Mouse (Mus musculus) heart, embryonic 15.5 days (tissue): ENCODE measurements around the gene E130218I03Rik. TPM values are rescaled to one million over a fixed set of nuclear protein-coding genes. Genes with fewer than 3 reads are reported as not detected.
"Not testable (repeated sequence)": the region's sequence is repeated elsewhere in the genome, so short reads cannot be mapped to it uniquely, and the experiment has no call there.

ENCODE experiments used
- ATAC-seq: fragments of 200-750 bp; cut with Nextera tagmentation; replicated peaks from 2 replicates; pipeline ENCODE4 v1.8.0; 2017; ENCODE audit warnings: low read depth, moderate TSS enrichment; ENCODE audit not compliant: insufficient number of reproducible peaks, insufficient read depth, low FRiP score
- H3K27ac ChIP-seq: fragments of 300-500 bp; sonication (generic); 2 replicates; pipeline ENCODE4 v1.5.1; 2015; ENCODE audit warnings: mild to moderate bottlenecking, inconsistent platforms
- H3K27me3 ChIP-seq: fragments of 300-500 bp; sonication (generic); 2 replicates; pipeline ENCODE4 v1.6.1; 2015; ENCODE audit warnings: inconsistent platforms
- H3K36me3 ChIP-seq: fragments of 300-500 bp; sonication (generic); 2 replicates; pipeline ENCODE4 v1.6.1; 2015; ENCODE audit warnings: mild to moderate bottlenecking, inconsistent platforms
- H3K4me1 ChIP-seq: fragments of 300-500 bp; sonication (generic); replicated peaks from 2 replicates; pipeline ENCODE4 v1.6.1; 2015; ENCODE audit warnings: inconsistent platforms
- H3K4me2 ChIP-seq: fragments of 300-500 bp; sonication (generic); 2 replicates; pipeline ENCODE4 v1.6.1; 2015; ENCODE audit warnings: inconsistent platforms, mild to moderate bottlenecking, moderate library complexity
- H3K4me3 ChIP-seq: fragments of 300-500 bp; sonication (generic); 2 replicates; pipeline ENCODE4 v1.5.1; 2015; ENCODE audit warnings: mild to moderate bottlenecking, inconsistent platforms
- H3K9ac ChIP-seq: fragments of 300-500 bp; sonication (generic); 2 replicates; pipeline ENCODE4 v1.6.1; 2015; ENCODE audit warnings: mild to moderate bottlenecking, inconsistent platforms
- H3K9me3 ChIP-seq: fragments of 300-500 bp; sonication (generic); replicated peaks from 2 replicates; pipeline ENCODE4 v1.6.1; 2016; ENCODE audit warnings: inconsistent platforms
- WGBS: fragments of 180-500 bp; shearing (Covaris S2); methylation state at CpG from one replicate; pipeline ENCODE4 v1.1.7; 2015; ENCODE audit warnings: mixed read lengths; 5-methylcytosine and 5-hydroxymethylcytosine counted together
- polyA plus RNA-seq: library from polyadenylated mRNA; unstranded; fragments of >200 nt; fragmentation: Nextera tagmentation; extraction: Ambion mirVana; gene quantifications from 2 replicates; pipeline ENCODE4 v1.2.1, GENCODE M21; 2015

E130218I03Rik gene
- polyA plus RNA-seq, 1 experiment from 2014 or later = 0.26 TPM

GRCm38 (mm10) chr4:134269622-134270021 is 26.2 kb downstream of the E130218I03Rik start:
- not testable (repeated sequence) for H3K36me3 ChIP-seq, H3K27me3 ChIP-seq, H3K4me3 ChIP-seq, H3K27ac ChIP-seq, H3K4me2 ChIP-seq, H3K9me3 ChIP-seq, H3K9ac ChIP-seq, ATAC-seq
- peaks cover 10% of the 10 kb centered on the region; the same call in 1 of the 2 replicates for H3K4me1 ChIP-seq

GRCm38 (mm10) chr4:134271979-134272378 is 28.5 kb downstream of the E130218I03Rik start:
- 84% methylated on average over 7 of the region's 7 CpGs for WGBS
- ATAC-seq = no peak
- no peak overlapping the region for H3K9ac ChIP-seq

DNA sequence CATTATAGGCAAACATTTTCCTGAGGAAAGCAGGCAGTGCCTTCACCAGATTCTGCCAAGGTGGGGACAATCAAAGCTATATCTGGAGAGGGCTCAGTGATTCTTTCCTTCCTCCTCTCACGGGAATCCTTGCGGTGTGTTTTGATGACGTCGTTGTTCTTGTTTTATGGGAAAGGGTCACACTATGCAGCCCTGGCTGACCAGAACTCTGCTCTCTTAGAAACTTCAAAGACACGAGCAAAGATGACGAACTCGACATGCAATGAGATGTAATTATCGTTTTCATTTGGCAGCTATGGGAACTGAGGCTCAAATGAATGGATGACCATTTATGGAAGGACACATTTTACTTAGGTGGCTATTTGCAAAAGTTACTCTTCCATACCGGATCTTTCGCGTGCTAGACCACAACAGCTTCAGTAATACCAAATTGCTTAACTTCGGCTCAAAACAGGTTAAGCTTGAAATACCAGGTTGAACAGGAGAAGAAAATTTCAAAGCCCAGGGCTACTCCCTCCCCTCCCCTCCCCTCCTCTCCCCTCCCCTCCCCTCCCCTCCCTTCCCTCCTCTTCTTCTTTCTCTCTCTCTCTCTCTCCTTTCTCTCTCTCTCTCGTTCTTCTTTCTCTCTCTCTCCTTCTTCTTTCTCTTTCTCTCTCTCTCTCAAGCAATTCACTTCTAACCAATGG is 29.4 kb downstream of the E130218I03Rik start:
- H3K4me3 ChIP-seq = peak overlapping the region; percentile 32
- peak overlapping the region; percentile 0; the same call in 1 of the 2 replicates for H3K9ac ChIP-seq
- H3K27ac ChIP-seq = no peak overlapping the region
- H3K4me1 ChIP-seq = peaks cover 10% of the 10 kb centered on the region; the same call in 1 of the 2 replicates
- H3K4me2 ChIP-seq = peak overlapping the region; percentile 53
- H3K36me3 ChIP-seq = peaks cover 11% of the 10 kb centered on the region; the same call in 1 of the 2 replicates
- no peak for ATAC-seq
- 18% methylated on average over 12 of the region's 13 CpGs for WGBS
- H3K9me3 ChIP-seq = no peaks in the 10 kb centered on the region
- H3K27me3 ChIP-seq = no peaks in the 10 kb centered on the region

More at GRCm38 (mm10) chr4:134271979-134272378, 28.5 kb downstream of the E130218I03Rik start:
- H3K4me3 ChIP-seq = no peak overlapping the region
- H3K9me3 ChIP-seq = no peaks in the 10 kb centered on the region
- peaks cover 10% of the 10 kb centered on the region; the same call in 1 of the 2 replicates for H3K4me1 ChIP-seq
- no peaks in the 10 kb centered on the region for H3K27me3 ChIP-seq
- no peak overlapping the region for H3K4me2 ChIP-seq
- H3K27ac ChIP-seq = no peak overlapping the region
- peaks cover 5% of the 10 kb centered on the region; the same call in 1 of the 2 replicates for H3K36me3 ChIP-seq

- Histone ChIP-seq H3K9me3 (no peaks in the 10 kb centered on the region), H3K4me2 (peak overlapping the region; percentile 53), H3K27me3 (no peaks in the 10 kb centered on the region), H3K27ac (peak overlapping the region; percentile 15; the same call in 1 of the 2 replicates), H3K36me3 (peaks cover 18% of the 10 kb centered on the region; the same call in 1 of the 2 replicates), H3K4me3 (peak overlapping the region; percentile 32), H3K9ac (peak overlapping the region; percentile 29; the same call in 1 of the 2 replicates), H3K4me1 (peaks cover 10% of the 10 kb centered on the region; the same call in 1 of the 2 replicates)
- 2% methylated on average over 14 of the region's 14 CpGs for WGBS
- 0 out of 2 replicates have a peak, but pooled peaks have one; percentile 31 for ATAC-seq
These were observed 30.2 kb downstream of the E130218I03Rik start for GRCm38 (mm10) chr4:134273417-134274345.

GRCm38 (mm10) chr4:134284942-134285341 is 41.5 kb downstream of the E130218I03Rik start:
- no peak overlapping the region for H3K4me2 ChIP-seq
- H3K4me1 ChIP-seq = peaks cover 33% of the 10 kb centered on the region
- H3K36me3 ChIP-seq = peaks cover 39% of the 10 kb centered on the region
- H3K9ac ChIP-seq = no peak overlapping the region
- no peaks in the 10 kb centered on the region for H3K9me3 ChIP-seq
- no peak for ATAC-seq
- no peaks in the 10 kb centered on the region for H3K27me3 ChIP-seq
- H3K4me3 ChIP-seq = no peak overlapping the region
- 61% methylated on average over 2 of the region's 2 CpGs for WGBS
- no peak overlapping the region for H3K27ac ChIP-seq

DNA sequence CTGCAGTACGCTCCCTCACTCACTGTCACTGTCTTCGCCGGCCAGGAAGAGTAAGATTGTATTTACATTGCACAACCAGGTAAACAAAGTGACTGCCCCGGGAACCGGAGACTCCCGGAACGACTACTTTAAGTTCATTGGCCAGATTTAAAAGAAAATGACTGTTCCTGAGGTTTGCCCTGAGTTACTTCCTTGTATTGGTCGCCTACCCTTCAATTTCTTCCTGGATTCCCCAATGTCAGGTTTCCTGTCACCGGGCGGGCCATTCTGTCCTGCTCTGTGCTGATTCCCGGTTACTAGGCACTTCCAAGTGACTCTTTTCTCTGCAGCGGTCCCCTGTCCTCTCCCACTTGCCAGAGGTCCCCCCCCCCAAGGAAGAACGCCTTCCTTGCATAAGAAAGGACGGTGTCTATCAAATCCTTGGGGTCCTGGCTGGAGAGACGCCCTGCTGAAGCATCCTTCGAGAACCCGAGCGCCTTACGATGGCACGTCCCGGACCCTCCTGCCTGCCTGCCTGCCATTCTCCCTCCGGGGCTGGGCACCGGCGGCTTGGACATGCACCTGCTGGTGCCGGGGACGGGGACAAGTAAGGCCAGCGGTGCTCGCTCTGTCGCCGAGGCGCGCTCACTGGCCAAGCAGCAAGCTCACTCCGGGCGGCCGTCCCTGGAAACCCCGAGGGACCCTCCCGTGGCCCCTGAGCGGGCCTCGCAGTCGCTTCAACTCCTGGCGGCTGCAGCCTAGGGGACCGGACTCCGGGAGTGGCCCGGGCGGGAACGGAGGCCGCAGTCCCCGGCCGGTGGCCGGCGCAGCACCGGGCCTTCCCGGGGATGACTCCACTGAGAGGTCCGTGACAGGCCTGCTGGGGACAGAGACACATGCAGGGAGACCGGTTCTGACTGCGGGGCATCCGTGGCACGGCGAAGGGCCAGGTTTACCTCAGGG is 43.0 kb downstream of the E130218I03Rik start:
- H3K9ac ChIP-seq = peak overlapping the region; percentile 90
- peak overlapping the region; percentile 81 for H3K27ac ChIP-seq
- 2% methylated on average over 56 of the region's 59 CpGs for WGBS
- H3K4me3 ChIP-seq = peak overlapping the region; percentile 97
- peak; percentile 34 for ATAC-seq
- H3K4me1 ChIP-seq = peaks cover 33% of the 10 kb centered on the region
- H3K9me3 ChIP-seq = no peaks in the 10 kb centered on the region
- peak overlapping the region; percentile 76 for H3K4me2 ChIP-seq
- no peaks in the 10 kb centered on the region for H3K27me3 ChIP-seq
- peaks cover 28% of the 10 kb centered on the region for H3K36me3 ChIP-seq

GRCm38 (mm10) chr4:134287168-134287564 is 43.7 kb downstream of the E130218I03Rik start:
- Histone ChIP-seq H3K4me1 (peaks cover 39% of the 10 kb centered on the region), H3K9ac (peak overlapping the region; percentile 98), H3K27ac (peak overlapping the region; percentile 100), H3K4me2 (peak overlapping the region; percentile 83), H3K27me3 (no peaks in the 10 kb centered on the region), H3K9me3 (no peaks in the 10 kb centered on the region), H3K36me3 (peaks cover 23% of the 10 kb centered on the region; the same call in 1 of the 2 replicates), H3K4me3 (peak overlapping the region; percentile 97)
- peak; percentile 93 for ATAC-seq
- WGBS = under 1% methylated on average over 59 of the region's 59 CpGs

GRCm38 (mm10) chr4:134287575-134288025 is 44.1 kb downstream of the E130218I03Rik start, which contains the start of gene Pdik1l:
Gene Pdik1l (minus strand): TSS chr4:134287895.
- H3K27ac ChIP-seq = peak within 1 kb of the TSS; percentile 100
- H3K27me3 ChIP-seq = 0 out of 2 replicates have a peak, but pooled peaks cover under 1% of the 10 kb centered on the region
- peak within 1 kb of the TSS; percentile 98 for H3K9ac ChIP-seq
- no peaks in the 10 kb centered on the region for H3K9me3 ChIP-seq
- peak within 1 kb of the TSS; percentile 83 for H3K4me2 ChIP-seq
- peaks cover 18% of the 10 kb centered on the region; the same call in 1 of the 2 replicates for H3K36me3 ChIP-seq
- peak; percentile 69 for ATAC-seq
- H3K4me3 ChIP-seq = peak within 1 kb of the TSS; percentile 97
- peaks cover 43% of the 10 kb centered on the region for H3K4me1 ChIP-seq
- WGBS = under 1% methylated on average over 43 of the region's 43 CpGs

- H3K4me1 ChIP-seq = peaks cover 51% of the 10 kb centered on the region
- peak overlapping the region; percentile 100 for H3K27ac ChIP-seq
These were observed 45.2 kb downstream of the E130218I03Rik start for GRCm38 (mm10) chr4:134288397-134289256.

More at GRCm38 (mm10) chr4:134288397-134289256, 45.2 kb downstream of the E130218I03Rik start:
- no peaks in the 10 kb centered on the region for H3K9me3 ChIP-seq
- H3K27me3 ChIP-seq = 0 out of 2 replicates have a peak, but pooled peaks cover 5% of the 10 kb centered on the region
- peak overlapping the region; percentile 97 for H3K4me3 ChIP-seq
- no peak for ATAC-seq
- H3K36me3 ChIP-seq = peaks cover 8% of the 10 kb centered on the region; the same call in 1 of the 2 replicates
- peak overlapping the region; percentile 83 for H3K4me2 ChIP-seq
- WGBS = 38% methylated on average over 11 of the region's 11 CpGs
- peak overlapping the region; percentile 98 for H3K9ac ChIP-seq
